Mouse (Mus musculus) embryonic facial prominence, embryonic 11.5 days (tissue): Measurements from ENCODE around the gene Snrnp25. TPM values are rescaled to one million over a fixed set of nuclear protein-coding genes. Genes with fewer than 3 reads are reported as not detected.

ENCODE experiments used
- ATAC-seq: fragments of 200-750 bp; cut with Nextera tagmentation; replicated peaks from 2 replicates; pipeline ENCODE4 v1.8.0; 2017; ENCODE audit warnings: low read depth; ENCODE audit not compliant: insufficient number of reproducible peaks, low FRiP score, low TSS enrichment
- DNase-seq: peaks from one replicate; pipeline ENCODE4 v3.0.0-alpha.2; 2015; ENCODE audit warnings: low spot score
- H3K27ac ChIP-seq: fragments of 300-500 bp; sonication (generic); replicated peaks from 2 replicates; pipeline ENCODE4 v1.5.1; 2014; ENCODE audit warnings: mild to moderate bottlenecking, low read depth, low read length, control low read depth
- H3K27me3 ChIP-seq: fragments of 300-500 bp; sonication (generic); 2 replicates; pipeline ENCODE4 v1.6.1; 2014; ENCODE audit warnings: mild to moderate bottlenecking, low read length, moderate library complexity, mixed read lengths; ENCODE audit not compliant: control insufficient read depth, insufficient read depth
- H3K36me3 ChIP-seq: fragments of 300-500 bp; sonication (generic); replicated peaks from 2 replicates; pipeline ENCODE4 v1.6.1; 2014; ENCODE audit warnings: low read depth, mild to moderate bottlenecking, low read length, moderate library complexity, mixed read lengths; ENCODE audit not compliant: control insufficient read depth, insufficient read depth
- H3K4me1 ChIP-seq: fragments of 300-500 bp; sonication (generic); 2 replicates; pipeline ENCODE4 v1.6.1; 2014; ENCODE audit warnings: low read length, mixed read lengths; ENCODE audit not compliant: control insufficient read depth, insufficient read depth
- H3K4me2 ChIP-seq: fragments of 300-500 bp; sonication (generic); 2 replicates; pipeline ENCODE4 v1.6.1; 2014; ENCODE audit warnings: low read depth, mild to moderate bottlenecking, control low read depth, low read length, moderate library complexity
- H3K4me3 ChIP-seq: fragments of 300-500 bp; sonication (generic); 2 replicates; pipeline ENCODE4 v1.5.1; 2014; ENCODE audit warnings: low read depth, low read length, control low read depth
- H3K9ac ChIP-seq: fragments of 300-500 bp; sonication (generic); replicated peaks from 2 replicates; pipeline ENCODE4 v1.6.1; 2014; ENCODE audit warnings: mild to moderate bottlenecking, control low read depth, low read length
- H3K9me3 ChIP-seq: fragments of 300-500 bp; sonication (generic); replicated peaks from 2 replicates; pipeline ENCODE4 v1.6.1; 2016; ENCODE audit warnings: mild to moderate bottlenecking, low read length, inconsistent platforms, mixed read lengths; ENCODE audit not compliant: control insufficient read depth
- WGBS: fragments of 180-500 bp; shearing (Covaris S2); extraction: QIAGEN DNeasy Blood & Tissue Kit; methylation state at CpG from one replicate; pipeline ENCODE4 v1.1.7; 2014; 5-methylcytosine and 5-hydroxymethylcytosine counted together
- polyA plus RNA-seq: library from polyadenylated mRNA; unstranded; fragments of >200 nt; fragmentation: Nextera tagmentation; extraction: Ambion mirVana; gene quantifications from 2 replicates; pipeline ENCODE4 v1.2.1, GENCODE M21; 2014

The Snrnp25 gene
- polyA plus RNA-seq = 91.8 and 94.6 TPM in 2 replicates

GRCm38 (mm10) chr11:32205058-32205873 is at the start of gene Snrnp25:
Gene Snrnp25, plus strand, starts transcription at chr11:32205415.
- H3K9me3 ChIP-seq = no peaks in the 10 kb centered on the region
- peaks cover 8% of the 10 kb centered on the region for H3K36me3 ChIP-seq
- no peaks in the 10 kb centered on the region for H3K27me3 ChIP-seq
- H3K4me1 ChIP-seq = no peaks in the 10 kb centered on the region
- H3K4me3 ChIP-seq = peak within 1 kb of the TSS; percentile 60
- under 1% methylated on average over 52 of the region's 52 CpGs for WGBS
- 0 out of 2 replicates have a peak within 1 kb of the TSS, but pooled peaks have one; percentile 58 for H3K27ac ChIP-seq
- peak within 1 kb of the TSS; percentile 78 for H3K4me2 ChIP-seq
- DNase-seq = peak; percentile 99
- H3K9ac ChIP-seq = peak within 1 kb of the TSS; percentile 75
- ATAC-seq = peak; percentile 100

DNA sequence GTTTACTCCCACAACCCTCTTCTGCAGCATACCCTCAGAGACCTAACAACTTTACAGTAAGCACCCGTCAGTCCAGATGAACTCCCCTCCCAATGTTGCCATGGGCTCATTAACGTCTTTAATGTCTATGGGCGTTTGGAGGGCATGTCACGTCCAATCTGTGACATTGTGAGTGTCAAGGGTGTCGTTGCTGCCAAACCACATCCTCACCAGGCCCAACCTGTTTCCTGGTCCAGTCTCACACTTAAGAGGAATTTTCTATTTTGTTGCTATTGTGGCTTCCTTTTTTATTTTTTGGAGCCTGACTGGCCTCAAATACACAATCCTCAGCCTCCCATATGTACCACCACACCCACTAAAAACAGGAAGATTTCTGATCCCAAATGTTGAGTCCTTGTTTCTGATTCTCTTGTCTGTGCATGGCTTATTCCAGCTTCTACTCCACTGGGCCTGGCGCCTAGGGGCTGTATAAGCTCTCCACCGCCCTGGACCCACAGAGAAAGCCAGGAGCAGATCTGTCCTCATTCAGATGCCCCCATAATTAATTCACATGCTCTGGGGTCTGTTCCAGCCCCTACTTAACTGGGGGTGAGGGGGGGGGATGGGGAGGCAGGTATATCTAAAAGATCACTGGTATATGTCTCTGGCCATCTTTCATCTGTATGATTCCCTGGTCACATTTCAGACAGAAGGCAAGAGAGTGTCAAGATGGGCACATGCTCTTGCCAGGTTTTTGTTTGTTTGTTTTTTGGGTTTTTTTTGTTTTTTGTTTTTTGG is 48.2 kb upstream of the Snrnp25 start:
- H3K9me3 ChIP-seq = no peaks in the 10 kb centered on the region
- H3K4me2 ChIP-seq = no peak overlapping the region
- ATAC-seq = no peak
- H3K27ac ChIP-seq = no peak overlapping the region
- H3K27me3 ChIP-seq = no peaks in the 10 kb centered on the region
- H3K36me3 ChIP-seq = no peaks in the 10 kb centered on the region
- H3K4me3 ChIP-seq = no peak overlapping the region
- no peaks in the 10 kb centered on the region for H3K4me1 ChIP-seq
- H3K9ac ChIP-seq = no peak overlapping the region
- DNase-seq = no peak
- WGBS = 79% methylated on average over 7 of the region's 7 CpGs

DNA sequence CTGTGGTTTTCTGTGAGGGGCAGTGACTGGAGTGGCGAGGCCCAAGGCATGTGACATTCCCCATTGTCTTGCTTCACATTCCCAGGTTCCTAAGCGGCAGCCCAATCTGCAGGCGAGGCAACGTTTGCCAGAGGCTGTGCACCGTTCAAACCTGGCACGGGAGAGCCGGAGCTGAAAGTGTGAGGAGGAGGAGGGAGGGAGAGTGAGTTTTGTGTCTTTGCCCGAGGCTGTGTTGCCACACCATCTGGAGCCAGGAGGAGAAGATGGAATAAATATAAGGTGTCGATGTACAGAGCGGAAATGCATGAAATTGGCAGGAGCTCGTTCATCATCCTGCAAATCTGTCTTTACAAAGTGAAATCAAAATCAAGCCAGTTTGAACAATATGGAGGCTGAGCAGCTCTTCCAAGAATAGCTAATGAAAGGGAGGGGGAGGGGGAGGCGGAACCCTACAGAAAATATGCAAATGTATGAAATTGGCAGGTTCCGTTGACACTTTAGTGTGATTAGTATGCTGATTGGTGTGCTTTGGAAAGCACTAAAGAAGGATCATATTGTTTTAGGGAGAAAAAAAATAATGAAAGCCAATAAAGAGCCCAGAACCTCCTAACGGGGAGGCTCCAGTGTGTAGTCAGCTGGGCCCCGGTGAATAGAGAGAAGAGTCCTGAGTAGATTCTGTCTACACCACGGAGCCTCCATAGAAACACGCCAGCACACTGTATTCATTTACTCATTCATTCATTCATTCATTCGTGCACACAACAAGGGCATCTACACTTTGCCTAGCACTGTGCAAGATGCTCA is 47.2 kb upstream of the Snrnp25 start:
- Histone ChIP-seq H3K9me3 (no peaks in the 10 kb centered on the region), H3K4me1 (no peaks in the 10 kb centered on the region), H3K4me3 (no peak overlapping the region), H3K27ac (no peak overlapping the region), H3K27me3 (no peaks in the 10 kb centered on the region), H3K4me2 (0 out of 2 replicates have a peak overlapping the region, but pooled peaks have one; percentile 1), H3K9ac (no peak overlapping the region; the same call in 1 of the 2 replicates), H3K36me3 (no peaks in the 10 kb centered on the region)
- 56% methylated on average over 18 of the region's 18 CpGs for WGBS
- DNase-seq = peak; percentile 28
- peak; percentile 63; the same call in 1 of the 2 replicates for ATAC-seq

DNA sequence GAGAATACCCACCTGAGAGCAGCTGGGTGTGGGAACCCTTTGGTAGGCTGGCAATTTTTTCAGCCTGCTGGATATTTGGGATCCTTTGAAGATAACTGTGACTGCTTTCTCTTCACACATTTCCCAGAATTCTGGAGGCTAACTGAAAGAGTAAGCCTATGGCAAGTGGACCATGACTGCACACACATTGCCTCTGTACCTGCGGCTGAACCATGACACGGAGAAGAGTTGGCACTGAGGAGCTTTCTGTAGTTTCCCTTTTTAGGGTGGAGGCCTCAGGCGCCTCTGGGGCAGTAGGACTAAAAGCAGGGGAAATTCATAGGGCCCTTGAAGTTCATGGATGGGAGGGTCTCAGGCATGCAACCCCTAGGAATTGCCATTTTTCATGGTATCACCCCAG is 46.0 kb upstream of the Snrnp25 start:
- H3K4me3 ChIP-seq = no peak overlapping the region
- ATAC-seq (no peak), DNase-seq (no peak)
- no peaks in the 10 kb centered on the region for H3K36me3 ChIP-seq
- no peak overlapping the region for H3K27ac ChIP-seq
- H3K4me1 ChIP-seq = no peaks in the 10 kb centered on the region
- no peaks in the 10 kb centered on the region for H3K9me3 ChIP-seq
- no peaks in the 10 kb centered on the region for H3K27me3 ChIP-seq
- WGBS = 85% methylated on average over 3 of the region's 3 CpGs
- H3K9ac ChIP-seq = no peak overlapping the region
- H3K4me2 ChIP-seq = no peak overlapping the region

GRCm38 (mm10) chr11:32160341-32160740 is 44.9 kb upstream of the Snrnp25 start:
- H3K9ac ChIP-seq = no peak overlapping the region
- H3K9me3 ChIP-seq = no peaks in the 10 kb centered on the region
- no peaks in the 10 kb centered on the region for H3K4me1 ChIP-seq
- ATAC-seq (no peak), DNase-seq (no peak)
- no peak overlapping the region for H3K27ac ChIP-seq
- no peaks in the 10 kb centered on the region for H3K27me3 ChIP-seq
- WGBS = 71% methylated on average over 7 of the region's 7 CpGs
- H3K4me3 ChIP-seq = no peak overlapping the region
- H3K4me2 ChIP-seq = no peak overlapping the region
- H3K36me3 ChIP-seq = no peaks in the 10 kb centered on the region

DNA sequence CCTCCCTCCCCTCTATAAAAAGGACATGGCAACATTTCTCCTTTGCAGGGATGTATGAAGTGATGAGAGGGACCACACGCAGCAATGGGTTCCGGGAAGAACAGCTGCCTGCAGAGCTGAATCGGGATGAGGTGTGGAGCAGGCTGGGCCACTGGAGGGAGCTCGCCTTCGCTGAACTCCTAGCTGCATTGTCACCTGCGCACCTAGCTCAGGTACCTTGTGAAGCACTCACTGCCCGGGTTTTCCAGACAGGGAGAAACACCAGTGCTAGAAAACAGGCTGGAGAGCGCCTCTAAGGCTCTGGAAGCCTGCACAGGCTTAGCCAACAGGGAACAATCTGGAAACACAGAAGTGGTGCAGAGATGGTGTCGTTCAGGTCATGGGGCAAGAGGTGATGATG is 43.7 kb upstream of the Snrnp25 start:
- Histone ChIP-seq H3K4me1 (no peaks in the 10 kb centered on the region), H3K9me3 (no peaks in the 10 kb centered on the region), H3K27ac (no peak overlapping the region), H3K4me3 (peak overlapping the region; percentile 24), H3K9ac (peak overlapping the region; percentile 60; the same call in 1 of the 2 replicates), H3K36me3 (no peaks in the 10 kb centered on the region), H3K4me2 (peak overlapping the region; percentile 52), H3K27me3 (no peaks in the 10 kb centered on the region)
- WGBS = 9% methylated on average over 9 of the region's 9 CpGs
- ATAC-seq = no peak
- DNase-seq = peak; percentile 63

- Histone ChIP-seq H3K4me1 (no peaks in the 10 kb centered on the region), H3K9ac (peak overlapping the region; percentile 60), H3K36me3 (no peaks in the 10 kb centered on the region), H3K9me3 (no peaks in the 10 kb centered on the region), H3K4me2 (peak overlapping the region; percentile 52), H3K4me3 (peak overlapping the region; percentile 24), H3K27me3 (no peaks in the 10 kb centered on the region), H3K27ac (no peak overlapping the region)
- WGBS = 13% methylated on average over 28 of the region's 28 CpGs
- DNase-seq (peak; percentile 87), ATAC-seq (peak; percentile 90)
Observed at GRCm38 (mm10) chr11:32161922-32162804, 43.1 kb upstream of the Snrnp25 start.
